Mouse (Mus musculus) frontal cortex, postnatal 25 days (tissue): ENCODE results near the gene Leng8.

ENCODE experiments used
- DNase-seq, 2 experiments: peaks; one replicate each; pipeline ENCODE4 v3.0.0; 2022; ENCODE audit warnings: low spot score in 2 of 2

Gene Leng8

GRCm38 (mm10) chr7:4136771-4137531 is at the start of gene Leng8:
TSS of gene Leng8 (plus strand) at chr7:4137039.
- DNase-seq: peak; percentile 97 to 99

GRCm38 (mm10) chr7:4087238-4087895 is 49.5 kb upstream of the Leng8 start:
- DNase-seq: peak in 1 of 2 experiments; percentile 35

- no peak for DNase-seq
Measured at GRCm38 (mm10) chr7:4087896-4088480, 48.9 kb upstream of the Leng8 start.

GRCm38 (mm10) chr7:4088679-4089078 is 48.2 kb upstream of the Leng8 start:
- DNase-seq: no peak

GRCm38 (mm10) chr7:4091170-4091569 is 45.7 kb upstream of the Leng8 start:
- no peak for DNase-seq

GRCm38 (mm10) chr7:4098301-4098700 is 38.5 kb upstream of the Leng8 start:
- no peak for DNase-seq

GRCm38 (mm10) chr7:4098832-4099231 is 38.0 kb upstream of the Leng8 start:
- no peak for DNase-seq

- DNase-seq: no peak
Measured at GRCm38 (mm10) chr7:4101144-4101543, 35.7 kb upstream of the Leng8 start.

GRCm38 (mm10) chr7:4103411-4103810 is 33.4 kb upstream of the Leng8 start:
- no peak for DNase-seq

GRCm38 (mm10) chr7:4111766-4112165 is 25.1 kb upstream of the Leng8 start:
- no peak for DNase-seq

GRCm38 (mm10) chr7:4117050-4117814 is 19.6 kb upstream of the Leng8 start:
- DNase-seq: peak in 1 of 2 experiments; percentile 13

- DNase-seq: peak; percentile 56 to 74
Measured at GRCm38 (mm10) chr7:4119344-4119902, 17.4 kb upstream of the Leng8 start, which contains the start of gene Ttyh1. TSS of gene Ttyh1 (plus strand) at chr7:4119408.

GRCm38 (mm10) chr7:4119976-4120921 is 16.6 kb upstream of the Leng8 start:
- no peak for DNase-seq

GRCm38 (mm10) chr7:4122076-4122768 is 14.6 kb upstream of the Leng8 start:
- DNase-seq: no peak

- DNase-seq: no peak
Measured at GRCm38 (mm10) chr7:4122783-4123182, 14.1 kb upstream of the Leng8 start.

GRCm38 (mm10) chr7:4123732-4124131 is 13.1 kb upstream of the Leng8 start:
- peak in 1 of 2 experiments; percentile 72 for DNase-seq

GRCm38 (mm10) chr7:4124315-4124759 is 12.5 kb upstream of the Leng8 start:
- peak; percentile 63 to 77 for DNase-seq

- no peak for DNase-seq
Measured at GRCm38 (mm10) chr7:4124856-4125255, 12.0 kb upstream of the Leng8 start.

GRCm38 (mm10) chr7:4125306-4125705 is 11.5 kb upstream of the Leng8 start:
- no peak for DNase-seq
